In the genomic region with DNA sequence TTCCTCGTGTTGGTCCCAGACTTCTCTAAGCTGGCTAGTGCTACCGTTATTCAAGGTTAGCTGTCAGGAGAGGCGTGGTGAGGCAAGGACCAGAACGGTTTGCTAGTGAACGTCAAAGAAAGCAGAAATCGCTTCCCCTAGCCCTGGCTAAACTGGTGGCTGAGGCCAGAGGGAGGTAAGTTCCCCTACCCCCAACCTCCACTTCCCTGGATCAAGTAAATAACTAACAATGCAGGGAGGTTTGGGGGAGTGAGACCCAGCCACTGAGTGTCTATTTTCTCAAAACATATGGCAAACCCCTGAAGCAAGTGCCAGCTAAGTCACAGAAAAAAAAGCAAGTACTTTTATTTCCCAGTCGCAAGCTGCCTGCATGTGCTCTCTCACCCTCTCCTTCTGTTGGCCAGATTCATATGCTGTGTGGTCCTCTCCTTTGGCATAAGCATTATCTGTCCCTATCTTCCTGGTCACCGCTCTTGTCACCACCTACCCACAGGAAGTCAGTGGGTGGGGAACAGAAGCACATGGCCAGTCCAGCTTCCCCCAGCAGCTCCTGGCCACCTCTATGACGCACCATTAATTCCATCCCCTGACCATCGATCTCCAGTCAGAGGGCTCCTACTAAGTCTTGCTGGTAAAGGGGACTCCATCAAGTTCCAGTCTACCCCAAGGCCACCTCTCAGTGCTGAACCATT, we compare ENCODE assay signal across 9 mouse cellular contexts.
DNase-seq lines count a peak whose midpoint lies in the region; ATAC-seq and TF ChIP-seq lines count a peak whose summit lies in the region.
"Had no signal": no experiment of that assay in that cellular context is flagged by ENCODE, and none has a peak within 500 bp of the region (broad histone marks: within the 10 kb centered on the region; RNA-seq: fewer than 3 reads in every experiment).

No protein-coding gene starts in this region.

- no peak overlapping the region for H3K9ac ChIP-seq in hindbrain, embryonic 11.5 days (ENCODE audit: low read depth, low read length)
- H3K9ac ChIP-seq in embryonic facial prominence, embryonic 13.5 days, result 0 out of 2 replicates have a peak overlapping the region, but pooled peaks have one; percentile 12
- H3K9ac ChIP-seq in limb, embryonic 15.5 days, result no peak overlapping the region

- H3K4me2 ChIP-seq in hindbrain, embryonic 11.5 days (replicated peaks; ENCODE audit: low read depth, low read length), result no peak overlapping the region
- peak overlapping the region; percentile 72 for H3K4me2 ChIP-seq in embryonic facial prominence, embryonic 13.5 days
- peak overlapping the region; percentile 63; the same call in 1 of the 2 replicates for H3K4me2 ChIP-seq in limb, embryonic 15.5 days

- no peak overlapping the region for H3K4me3 ChIP-seq in hindbrain, embryonic 10.5 days
- no peak overlapping the region for H3K4me3 ChIP-seq in hindbrain, embryonic 11.5 days (ENCODE audit: low read depth, low read length)
- H3K4me3 ChIP-seq in E14TG2a.4 (replicated peaks; ENCODE audit: low read length), result peak overlapping the region; percentile 45; the same call in 1 of the 2 replicates
- peak overlapping the region; percentile 39 for H3K4me3 ChIP-seq in embryonic facial prominence, embryonic 13.5 days
- no peak overlapping the region for H3K4me3 ChIP-seq in limb, embryonic 15.5 days

- ATAC-seq in hindbrain, embryonic 11.5 days (ENCODE audit: low FRiP score), result no peak
- ATAC-seq in embryonic facial prominence, embryonic 13.5 days (ENCODE audit: insufficient number of reproducible peaks, insufficient read depth, low FRiP score, low TSS enrichment, low read depth), result no peak
- no peak for ATAC-seq in limb, embryonic 15.5 days (ENCODE audit: insufficient number of reproducible peaks, low FRiP score, low TSS enrichment, low read depth)
- no peak for ATAC-seq in inflammation-experienced regulatory T-cells, adult 6 months

- no peak for TF ChIP-seq CTCF in E14TG2a.4 (conservative IDR thresholded peaks at IDR 0.05; ENCODE audit: low read length)

- no peaks in the 10 kb centered on the region for H3K27me3 ChIP-seq in hindbrain, embryonic 10.5 days (ENCODE audit: insufficient read depth, poor library complexity, severe bottlenecking)
- no peaks in the 10 kb centered on the region for H3K27me3 ChIP-seq in hindbrain, embryonic 11.5 days (ENCODE audit: control insufficient read depth, insufficient read depth, low read length)
- no peaks in the 10 kb centered on the region; the same call in 1 of the 2 replicates for H3K27me3 ChIP-seq in E14TG2a.4 (ENCODE audit: insufficient read depth, low read length)
- no peaks in the 10 kb centered on the region for H3K27me3 ChIP-seq in embryonic facial prominence, embryonic 13.5 days
- H3K27me3 ChIP-seq in limb, embryonic 15.5 days, result no peaks in the 10 kb centered on the region

- DNase-seq in hindbrain, embryonic 10.5 days (ENCODE audit: low spot score), result no peak
- no peak for DNase-seq in hindbrain, embryonic 11.5 days (ENCODE audit: low spot score)
- no peak for DNase-seq in urinary bladder, adult 18-20 months (ENCODE audit: low spot score in 2 of 2)
- no peak for DNase-seq in heart, adult 8-10 months (ENCODE audit: low spot score)

- H3K9me3 ChIP-seq in hindbrain, embryonic 10.5 days, result 0 out of 2 replicates have a peak, but pooled peaks cover 2% of the 10 kb centered on the region
- no peaks in the 10 kb centered on the region for H3K9me3 ChIP-seq in hindbrain, embryonic 11.5 days (ENCODE audit: control insufficient read depth, low read length)
- H3K9me3 ChIP-seq in E14TG2a.4 (ENCODE audit: low read length), result no peaks in the 10 kb centered on the region
- no peaks in the 10 kb centered on the region for H3K9me3 ChIP-seq in embryonic facial prominence, embryonic 13.5 days
- H3K9me3 ChIP-seq in limb, embryonic 15.5 days, result no peaks in the 10 kb centered on the region

- peaks cover 33% of the 10 kb centered on the region for H3K4me1 ChIP-seq in hindbrain, embryonic 10.5 days (replicated peaks)
- H3K4me1 ChIP-seq in hindbrain, embryonic 11.5 days (replicated peaks; ENCODE audit: control insufficient read depth, insufficient read depth, low read length), result 0 out of 2 replicates have a peak, but pooled peaks cover 6% of the 10 kb centered on the region
- H3K4me1 ChIP-seq in E14TG2a.4 (replicated peaks; ENCODE audit: low read depth, low read length), result peaks cover 42% of the 10 kb centered on the region
- peaks cover 23% of the 10 kb centered on the region for H3K4me1 ChIP-seq in embryonic facial prominence, embryonic 13.5 days
- H3K4me1 ChIP-seq in limb, embryonic 15.5 days, result peaks cover 11% of the 10 kb centered on the region

- H3K27ac ChIP-seq in hindbrain, embryonic 10.5 days, result peak overlapping the region; percentile 66
- no peak overlapping the region for H3K27ac ChIP-seq in hindbrain, embryonic 11.5 days (ENCODE audit: low read depth, low read length)
- no peak overlapping the region for H3K27ac ChIP-seq in embryonic facial prominence, embryonic 13.5 days
- no peak overlapping the region for H3K27ac ChIP-seq in limb, embryonic 15.5 days

- no peaks in the 10 kb centered on the region for H3K36me3 ChIP-seq in hindbrain, embryonic 10.5 days
- no peaks in the 10 kb centered on the region for H3K36me3 ChIP-seq in hindbrain, embryonic 11.5 days (ENCODE audit: control insufficient read depth, insufficient read depth, low read length)
- H3K36me3 ChIP-seq in E14TG2a.4 (ENCODE audit: insufficient read depth, low read length), result no peaks in the 10 kb centered on the region
- H3K36me3 ChIP-seq in embryonic facial prominence, embryonic 13.5 days, result no peaks in the 10 kb centered on the region
- no peaks in the 10 kb centered on the region for H3K36me3 ChIP-seq in limb, embryonic 15.5 days
- H3K36me3 ChIP-seq: G1E had no signal

- 73% methylated on average over 10 of the region's 10 CpGs for WGBS in hindbrain, embryonic 10.5 days
- 61% methylated on average over 10 of the region's 10 CpGs for WGBS in hindbrain, embryonic 11.5 days
- WGBS in embryonic facial prominence, embryonic 13.5 days, result 53% methylated on average over 10 of the region's 10 CpGs
- 53% methylated on average over 10 of the region's 10 CpGs for WGBS in limb, embryonic 15.5 days

Comparison
In these comparisons a context has a peak if more than half of its experiments do, and no peak if none do; other contexts are left out.
1. H3K4me3 ChIP-seq: peak in E14TG2a.4 (single experiment) and embryonic facial prominence, embryonic 13.5 days (single experiment); none in hindbrain, embryonic 10.5 days (single experiment), hindbrain, embryonic 11.5 days (single experiment) and limb, embryonic 15.5 days (single experiment).